Mouse (Mus musculus): ENCODE data around the gene Smim4. TPM values are rescaled to one million over a fixed set of nuclear protein-coding genes. Genes with fewer than 3 reads are reported as not detected.

Gene Smim4
- polyA plus RNA-seq, 1 experiment from 2014 or later, result 210 TPM

DNA sequence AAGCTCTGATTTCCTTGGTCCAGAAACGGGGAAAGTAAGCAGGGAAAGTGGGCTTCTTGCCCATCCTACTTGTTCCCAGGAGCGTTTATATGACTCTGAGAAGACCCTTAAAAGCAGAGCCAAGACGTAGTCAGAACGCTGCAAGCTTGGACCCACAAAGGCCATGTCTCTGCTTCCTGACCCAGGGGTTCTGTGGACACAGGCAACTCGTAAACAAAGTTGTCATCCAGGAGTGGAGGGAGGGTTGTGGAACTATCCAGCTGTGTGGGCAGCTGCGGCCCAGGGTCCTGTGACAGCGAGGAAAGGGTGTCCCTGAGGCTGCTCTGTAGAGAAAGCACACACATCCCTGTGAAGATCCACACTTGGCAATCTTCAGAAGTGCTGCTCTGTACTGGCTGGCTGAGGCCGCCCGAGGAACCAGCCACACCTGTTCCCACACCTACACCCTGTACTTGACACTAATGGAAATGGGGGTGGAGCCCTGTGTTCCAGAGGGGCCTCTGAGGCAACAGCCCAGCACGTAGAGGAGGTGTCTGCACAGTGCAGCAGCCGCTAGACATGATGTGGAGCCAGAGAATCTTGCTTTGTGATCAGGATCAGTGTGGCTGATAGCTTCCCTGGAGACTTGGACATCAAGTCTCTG is 4.4 kb upstream of the Smim4 start:
- peaks cover 18% of the 10 kb centered on the region for H3K36me3 ChIP-seq (ENCODE audit: insufficient read depth, low read length)
- peaks cover 26% of the 10 kb centered on the region for H3K4me1 ChIP-seq (replicated peaks; ENCODE audit: insufficient read depth, low read length)
- H3K27ac ChIP-seq, result no peak overlapping the region
- H3K9ac ChIP-seq (ENCODE audit: low read depth, low read length), result no peak overlapping the region
- no peak overlapping the region for H3K4me3 ChIP-seq (replicated peaks; ENCODE audit: low read depth, low read length)
- no peaks in the 10 kb centered on the region for H3K9me3 ChIP-seq (replicated peaks; ENCODE audit: low read length)
- no peak for TF ChIP-seq CTCF (IDR thresholded peaks at IDR 0.05; ENCODE audit: low read depth)
- no peaks in the 10 kb centered on the region for H3K27me3 ChIP-seq (ENCODE audit: insufficient read depth, low read length)
- peak overlapping the region; percentile 92 for H3K4me2 ChIP-seq (ENCODE audit: low read length)
- DNase-seq (ENCODE audit: low spot score) (peak; percentile 25), ATAC-seq (replicated peaks; ENCODE audit: low FRiP score, low read depth) (no peak)
- WGBS, result 22% methylated on average over 11 of the region's 11 CpGs

DNA sequence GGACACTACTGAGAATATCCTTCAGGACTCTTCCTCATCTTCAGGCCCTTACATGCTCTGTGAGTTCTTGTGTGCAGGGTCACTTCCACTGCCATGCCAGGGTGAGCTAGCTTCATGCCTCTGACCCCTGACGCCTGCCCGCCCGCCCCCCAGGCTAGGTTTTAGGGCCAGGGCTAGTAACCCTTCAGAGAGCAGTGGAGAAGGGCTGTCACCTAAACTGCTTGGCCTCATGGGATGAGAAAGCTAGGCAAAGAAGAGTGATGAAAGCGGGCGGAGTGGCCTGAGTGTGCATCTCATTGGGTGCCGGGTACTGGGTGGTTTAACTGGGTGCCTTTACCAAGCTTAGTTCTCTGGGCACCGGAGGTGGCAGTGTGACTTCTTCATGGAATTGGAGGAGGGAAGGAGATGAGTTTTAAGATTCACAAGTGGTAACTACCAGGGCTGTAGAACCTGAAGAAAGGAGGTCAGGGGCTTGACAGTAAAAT is 3.8 kb upstream of the Smim4 start:
- no peak for DNase-seq (ENCODE audit: low spot score)
- WGBS, result 51% methylated on average over 7 of the region's 7 CpGs
- H3K27ac ChIP-seq, result no peak overlapping the region

DNA sequence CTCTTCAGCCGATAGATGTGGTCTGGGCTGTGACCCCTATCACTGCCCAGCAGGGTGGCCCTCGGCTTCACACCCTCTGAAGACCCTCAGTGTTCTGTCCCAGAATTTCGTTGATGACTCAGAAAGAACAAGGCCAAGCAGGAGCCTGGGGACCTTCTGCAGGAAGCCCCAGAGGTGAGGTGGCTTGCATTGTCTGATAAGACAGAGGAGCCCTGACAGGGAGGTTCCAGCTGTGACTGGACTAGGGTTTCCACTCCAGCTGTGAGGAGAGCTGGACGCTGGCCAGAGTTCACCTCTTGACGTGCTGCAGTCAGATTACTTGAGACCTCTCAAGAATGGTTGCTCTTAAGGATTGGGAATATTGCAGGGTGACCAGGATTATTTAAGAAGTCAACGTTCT is 3.3 kb upstream of the Smim4 start:
- peak overlapping the region; percentile 92 for H3K4me2 ChIP-seq (ENCODE audit: low read length)
- DNase-seq (ENCODE audit: low spot score) (peak; percentile 31), ATAC-seq (replicated peaks; ENCODE audit: low FRiP score, low read depth) (no peak)
- peaks cover 26% of the 10 kb centered on the region for H3K4me1 ChIP-seq (replicated peaks; ENCODE audit: insufficient read depth, low read length)
- no peak overlapping the region for H3K27ac ChIP-seq
- 1% methylated on average over 6 of the region's 6 CpGs for WGBS
- H3K27me3 ChIP-seq (ENCODE audit: insufficient read depth, low read length), result no peaks in the 10 kb centered on the region
- H3K9me3 ChIP-seq (replicated peaks; ENCODE audit: low read length), result no peaks in the 10 kb centered on the region
- H3K36me3 ChIP-seq (ENCODE audit: insufficient read depth, low read length), result peaks cover 15% of the 10 kb centered on the region
- H3K9ac ChIP-seq (ENCODE audit: low read depth, low read length), result peak overlapping the region; percentile 77; the same call in 1 of the 2 replicates
- H3K4me3 ChIP-seq (replicated peaks; ENCODE audit: low read depth, low read length), result peak overlapping the region; percentile 77
- no peak for TF ChIP-seq CTCF (IDR thresholded peaks at IDR 0.05; ENCODE audit: low read depth)

More for the DNA sequence above, 3.8 kb upstream of the Smim4 start:
- Histone ChIP-seq H3K4me1 (replicated peaks; ENCODE audit: insufficient read depth, low read length) (peaks cover 26% of the 10 kb centered on the region), H3K4me2 (ENCODE audit: low read length) (peak overlapping the region; percentile 92), H3K9me3 (replicated peaks; ENCODE audit: low read length) (no peaks in the 10 kb centered on the region), H3K4me3 (replicated peaks; ENCODE audit: low read depth, low read length) (peak overlapping the region; percentile 77; the same call in 1 of the 2 replicates), H3K36me3 (ENCODE audit: insufficient read depth, low read length) (peaks cover 15% of the 10 kb centered on the region), H3K27me3 (ENCODE audit: insufficient read depth, low read length) (no peaks in the 10 kb centered on the region), H3K9ac (ENCODE audit: low read depth, low read length) (no peak overlapping the region)
- no peak for ATAC-seq (replicated peaks; ENCODE audit: low FRiP score, low read depth)
- no peak for TF ChIP-seq CTCF (IDR thresholded peaks at IDR 0.05; ENCODE audit: low read depth)

DNA sequence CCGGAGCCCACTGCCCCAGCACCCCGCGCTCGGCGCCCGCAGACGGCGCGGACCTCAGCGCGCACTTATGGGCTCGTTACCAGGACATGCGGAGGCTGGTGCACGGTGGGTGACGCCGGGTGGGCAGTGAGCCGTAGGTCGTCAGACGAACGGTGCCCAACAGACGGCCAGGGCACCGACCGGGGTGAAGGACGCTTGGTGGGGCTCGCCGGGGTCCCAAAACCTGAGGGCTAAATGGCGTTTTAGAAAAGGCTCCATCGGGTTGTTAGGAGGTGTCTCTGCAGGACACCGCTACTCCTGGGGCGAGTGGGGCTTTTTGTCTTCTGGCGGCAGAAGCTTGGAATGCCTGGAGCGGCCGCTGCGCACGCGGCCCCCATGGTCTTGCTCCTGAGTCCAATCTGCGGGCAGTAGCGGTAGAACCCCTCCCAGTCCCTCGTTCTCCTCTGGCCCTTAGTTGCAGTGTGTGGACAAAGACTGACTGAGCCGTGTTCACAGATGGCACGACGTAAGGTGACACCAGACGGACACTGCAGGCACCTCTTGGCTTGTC is 2.6 kb upstream of the Smim4 start:
- ATAC-seq (replicated peaks; ENCODE audit: low FRiP score, low read depth) (peak; percentile 2; the same call in 1 of the 2 replicates), DNase-seq (ENCODE audit: low spot score) (peak; percentile 66)
- Histone ChIP-seq H3K9ac (ENCODE audit: low read depth, low read length) (peak overlapping the region; percentile 77), H3K4me2 (ENCODE audit: low read length) (peak overlapping the region; percentile 92), H3K9me3 (replicated peaks; ENCODE audit: low read length) (no peaks in the 10 kb centered on the region), H3K27me3 (ENCODE audit: insufficient read depth, low read length) (no peaks in the 10 kb centered on the region), H3K4me1 (replicated peaks; ENCODE audit: insufficient read depth, low read length) (peaks cover 26% of the 10 kb centered on the region), H3K4me3 (replicated peaks; ENCODE audit: low read depth, low read length) (peak overlapping the region; percentile 77), H3K27ac (peak overlapping the region; percentile 37; the same call in 1 of the 2 replicates), H3K36me3 (ENCODE audit: insufficient read depth, low read length) (peaks cover 10% of the 10 kb centered on the region)
- WGBS, result under 1% methylated on average over 43 of the region's 43 CpGs
- TF ChIP-seq CTCF (IDR thresholded peaks at IDR 0.05; ENCODE audit: low read depth), result no peak

DNA sequence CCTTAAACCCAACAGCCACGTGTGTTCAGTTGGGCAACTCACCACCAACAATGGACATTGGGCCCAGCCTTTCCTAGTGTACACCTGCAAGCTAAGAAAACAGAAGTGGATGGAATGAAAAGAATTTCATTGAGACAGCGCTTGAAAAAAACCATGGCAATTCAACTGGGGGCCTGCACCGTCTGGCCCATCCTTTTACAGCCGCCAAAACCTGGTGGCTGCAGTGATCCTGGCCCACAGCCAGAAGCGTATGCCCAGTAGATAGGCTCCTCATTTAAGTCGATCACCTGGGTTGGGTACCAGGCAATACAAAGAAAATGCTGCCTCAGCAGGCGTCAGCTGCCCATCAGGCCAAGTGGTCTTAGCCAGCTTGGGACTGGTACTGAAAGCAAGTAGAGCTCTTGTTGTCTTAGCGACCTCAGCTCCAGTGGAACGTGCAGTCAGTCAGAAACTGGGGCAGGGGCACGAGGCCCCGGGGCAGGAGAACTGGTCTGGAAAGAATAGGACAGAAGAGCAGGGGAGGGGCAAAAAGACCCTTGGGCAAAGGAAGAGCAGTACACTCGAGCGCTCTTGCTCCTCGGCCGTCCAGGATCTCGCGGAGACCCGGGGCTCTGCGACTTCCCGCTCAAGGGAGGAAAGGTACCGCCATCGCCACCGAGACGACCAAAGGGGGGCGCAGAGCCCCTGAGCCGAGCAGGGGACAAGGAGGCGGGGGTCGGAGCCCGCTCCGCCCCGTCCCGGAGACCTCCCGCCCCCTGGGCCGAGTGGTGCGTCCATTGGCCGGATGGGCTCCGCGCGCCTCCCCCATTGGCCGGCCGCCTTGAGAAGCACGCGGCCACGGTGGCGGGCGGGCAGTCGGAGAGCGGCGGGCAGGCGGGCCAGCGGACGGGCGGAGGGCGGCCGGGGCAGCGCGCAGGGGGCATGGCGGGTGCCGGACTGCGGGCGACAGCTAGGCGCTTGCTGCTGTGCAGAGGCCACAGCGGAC is 1.8 kb upstream of the Smim4 start, which contains the start of gene Nt5dc2:
Gene Nt5dc2, plus strand, starts transcription at position 818 of the 985 bp plus-strand sequence.
- TF ChIP-seq CTCF (IDR thresholded peaks at IDR 0.05; ENCODE audit: low read depth), result peak; percentile 48

More for the DNA sequence above, 1.8 kb upstream of the Smim4 start, which contains the start of gene Nt5dc2:
- peak within 1 kb of the TSS; percentile 92 for H3K4me2 ChIP-seq (ENCODE audit: low read length)
- peak within 1 kb of the TSS; percentile 70 for H3K27ac ChIP-seq
- peaks cover 4% of the 10 kb centered on the region for H3K36me3 ChIP-seq (ENCODE audit: insufficient read depth, low read length)
- H3K4me1 ChIP-seq (replicated peaks; ENCODE audit: insufficient read depth, low read length), result peaks cover 26% of the 10 kb centered on the region
- H3K9me3 ChIP-seq (replicated peaks; ENCODE audit: low read length), result no peaks in the 10 kb centered on the region
- peak within 1 kb of the TSS; percentile 77 for H3K4me3 ChIP-seq (replicated peaks; ENCODE audit: low read depth, low read length)
- peak within 1 kb of the TSS; percentile 77 for H3K9ac ChIP-seq (ENCODE audit: low read depth, low read length)
- no peaks in the 10 kb centered on the region for H3K27me3 ChIP-seq (ENCODE audit: insufficient read depth, low read length)
- DNase-seq (ENCODE audit: low spot score) (peak; percentile 96), ATAC-seq (replicated peaks; ENCODE audit: low FRiP score, low read depth) (peak; percentile 71)
- 5% methylated on average over 61 of the region's 63 CpGs for WGBS
